Mouse (Mus musculus): Measurements from ENCODE around the gene Atg10. TPM values are rescaled to one million over a fixed set of nuclear protein-coding genes. Genes with fewer than 3 reads are reported as not detected.

Atg10 gene
- polyA plus RNA-seq, 1 experiment from 2014 or later = 7.9 TPM

GRCm38 (mm10) chr13:90992948-90993347 is 230.8 kb downstream of the Atg10 start:
- no peak for DNase-seq (ENCODE audit: low spot score)
- no peak overlapping the region for H3K27ac ChIP-seq (ENCODE audit: low read depth, low read length)
- no peaks in the 10 kb centered on the region for H3K9me3 ChIP-seq (ENCODE audit: control insufficient read depth, low read length)
- WGBS = 86% methylated on average over 5 of the region's 5 CpGs
- H3K4me1 ChIP-seq (replicated peaks; ENCODE audit: control insufficient read depth, insufficient read depth, low read length) = no peaks in the 10 kb centered on the region
- H3K27me3 ChIP-seq (replicated peaks; ENCODE audit: control insufficient read depth, insufficient read depth, low read length) = no peaks in the 10 kb centered on the region
- H3K9ac ChIP-seq (ENCODE audit: low read depth, low read length) = no peak overlapping the region
- no peak overlapping the region for H3K4me3 ChIP-seq (ENCODE audit: low read depth, low read length)
- H3K36me3 ChIP-seq (ENCODE audit: control insufficient read depth, insufficient read depth, low read length) = no peaks in the 10 kb centered on the region
- no peak overlapping the region for H3K4me2 ChIP-seq
- no peak for ATAC-seq (replicated peaks; ENCODE audit: low FRiP score)

DNA sequence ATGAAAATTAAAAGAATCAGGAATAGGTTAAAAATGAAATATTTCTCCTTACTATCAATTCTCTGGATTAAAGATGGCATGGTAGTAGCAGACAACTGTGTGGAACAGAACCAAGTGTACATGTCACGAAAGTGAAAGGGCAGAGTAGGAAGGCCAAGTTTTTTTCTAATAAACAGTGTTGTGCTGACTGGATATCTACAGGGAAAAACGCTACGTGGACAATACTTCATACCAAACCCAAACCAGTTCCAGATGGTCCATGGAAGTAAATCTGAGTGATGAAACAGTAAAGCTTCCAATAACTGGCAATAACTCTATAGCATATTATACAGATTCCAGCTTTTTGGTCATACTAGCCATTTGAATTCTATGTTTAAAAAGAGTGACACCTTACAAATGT is 235.5 kb downstream of the Atg10 start:
- no peaks in the 10 kb centered on the region for H3K4me1 ChIP-seq (replicated peaks; ENCODE audit: control insufficient read depth, insufficient read depth, low read length)
- no peaks in the 10 kb centered on the region for H3K36me3 ChIP-seq (ENCODE audit: control insufficient read depth, insufficient read depth, low read length)
- no peaks in the 10 kb centered on the region for H3K9me3 ChIP-seq (ENCODE audit: control insufficient read depth, low read length)
- H3K4me2 ChIP-seq = no peak overlapping the region
- no peaks in the 10 kb centered on the region for H3K27me3 ChIP-seq (replicated peaks; ENCODE audit: control insufficient read depth, insufficient read depth, low read length)
- no peak overlapping the region for H3K4me3 ChIP-seq (ENCODE audit: low read depth, low read length)
- H3K27ac ChIP-seq (ENCODE audit: low read depth, low read length) = no peak overlapping the region
- ATAC-seq (replicated peaks; ENCODE audit: low FRiP score) = no peak
- DNase-seq (ENCODE audit: low spot score) = no peak
- H3K9ac ChIP-seq (ENCODE audit: low read depth, low read length) = no peak overlapping the region
- WGBS = 85% methylated on average over 3 of the region's 3 CpGs

- Histone ChIP-seq H3K27me3 (replicated peaks; ENCODE audit: control insufficient read depth, insufficient read depth, low read length) (no peaks in the 10 kb centered on the region), H3K4me2 (no peak overlapping the region), H3K4me3 (ENCODE audit: low read depth, low read length) (no peak overlapping the region), H3K9ac (ENCODE audit: low read depth, low read length) (no peak overlapping the region), H3K9me3 (ENCODE audit: control insufficient read depth, low read length) (no peaks in the 10 kb centered on the region), H3K27ac (ENCODE audit: low read depth, low read length) (no peak overlapping the region), H3K4me1 (replicated peaks; ENCODE audit: control insufficient read depth, insufficient read depth, low read length) (no peaks in the 10 kb centered on the region), H3K36me3 (ENCODE audit: control insufficient read depth, insufficient read depth, low read length) (no peaks in the 10 kb centered on the region)
- ATAC-seq (replicated peaks; ENCODE audit: low FRiP score) (no peak), DNase-seq (ENCODE audit: low spot score) (no peak)
- 71% methylated on average over 3 of the region's 3 CpGs for WGBS
Observed at GRCm38 (mm10) chr13:90985417-90985816, 238.4 kb downstream of the Atg10 start.

GRCm38 (mm10) chr13:90984073-90984472 is 239.7 kb downstream of the Atg10 start:
- no peaks in the 10 kb centered on the region for H3K27me3 ChIP-seq (replicated peaks; ENCODE audit: control insufficient read depth, insufficient read depth, low read length)
- no peak overlapping the region for H3K27ac ChIP-seq (ENCODE audit: low read depth, low read length)
- no peaks in the 10 kb centered on the region for H3K36me3 ChIP-seq (ENCODE audit: control insufficient read depth, insufficient read depth, low read length)
- H3K9ac ChIP-seq (ENCODE audit: low read depth, low read length) = no peak overlapping the region
- no peaks in the 10 kb centered on the region for H3K9me3 ChIP-seq (ENCODE audit: control insufficient read depth, low read length)
- H3K4me2 ChIP-seq = no peak overlapping the region
- no peak overlapping the region for H3K4me3 ChIP-seq (ENCODE audit: low read depth, low read length)
- WGBS = 58% methylated on average over 2 of the region's 2 CpGs
- no peak for DNase-seq (ENCODE audit: low spot score)
- H3K4me1 ChIP-seq (replicated peaks; ENCODE audit: control insufficient read depth, insufficient read depth, low read length) = no peaks in the 10 kb centered on the region
- no peak for ATAC-seq (replicated peaks; ENCODE audit: low FRiP score)

DNA sequence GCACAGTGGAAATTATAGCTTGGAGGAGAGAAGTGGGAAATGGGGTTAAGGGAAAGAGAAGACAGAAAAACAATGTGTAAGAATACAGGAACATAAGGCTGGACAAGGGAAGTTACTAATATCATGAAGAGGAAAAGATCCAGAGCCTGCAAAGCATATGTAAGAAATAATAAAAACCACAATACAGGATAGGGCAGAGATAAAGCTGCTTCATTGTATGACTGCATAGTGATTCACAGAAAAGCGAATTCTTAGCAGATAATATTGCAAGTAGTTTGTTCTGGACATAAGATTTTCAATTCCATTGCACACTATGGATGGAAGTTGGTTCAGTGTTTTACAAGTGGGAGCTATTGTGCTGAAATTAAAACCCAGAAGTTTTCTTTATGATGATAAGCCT is 242.0 kb downstream of the Atg10 start:
- Histone ChIP-seq H3K27me3 (replicated peaks; ENCODE audit: control insufficient read depth, insufficient read depth, low read length) (no peaks in the 10 kb centered on the region), H3K36me3 (ENCODE audit: control insufficient read depth, insufficient read depth, low read length) (no peaks in the 10 kb centered on the region), H3K9ac (ENCODE audit: low read depth, low read length) (no peak overlapping the region), H3K4me2 (no peak overlapping the region), H3K4me3 (ENCODE audit: low read depth, low read length) (no peak overlapping the region), H3K9me3 (ENCODE audit: control insufficient read depth, low read length) (no peaks in the 10 kb centered on the region), H3K4me1 (replicated peaks; ENCODE audit: control insufficient read depth, insufficient read depth, low read length) (no peaks in the 10 kb centered on the region), H3K27ac (ENCODE audit: low read depth, low read length) (no peak overlapping the region)
- ATAC-seq (replicated peaks; ENCODE audit: low FRiP score) = no peak
- 85% methylated on average over 1 of the region's 1 CpGs for WGBS
- no peak for DNase-seq (ENCODE audit: low spot score)

DNA sequence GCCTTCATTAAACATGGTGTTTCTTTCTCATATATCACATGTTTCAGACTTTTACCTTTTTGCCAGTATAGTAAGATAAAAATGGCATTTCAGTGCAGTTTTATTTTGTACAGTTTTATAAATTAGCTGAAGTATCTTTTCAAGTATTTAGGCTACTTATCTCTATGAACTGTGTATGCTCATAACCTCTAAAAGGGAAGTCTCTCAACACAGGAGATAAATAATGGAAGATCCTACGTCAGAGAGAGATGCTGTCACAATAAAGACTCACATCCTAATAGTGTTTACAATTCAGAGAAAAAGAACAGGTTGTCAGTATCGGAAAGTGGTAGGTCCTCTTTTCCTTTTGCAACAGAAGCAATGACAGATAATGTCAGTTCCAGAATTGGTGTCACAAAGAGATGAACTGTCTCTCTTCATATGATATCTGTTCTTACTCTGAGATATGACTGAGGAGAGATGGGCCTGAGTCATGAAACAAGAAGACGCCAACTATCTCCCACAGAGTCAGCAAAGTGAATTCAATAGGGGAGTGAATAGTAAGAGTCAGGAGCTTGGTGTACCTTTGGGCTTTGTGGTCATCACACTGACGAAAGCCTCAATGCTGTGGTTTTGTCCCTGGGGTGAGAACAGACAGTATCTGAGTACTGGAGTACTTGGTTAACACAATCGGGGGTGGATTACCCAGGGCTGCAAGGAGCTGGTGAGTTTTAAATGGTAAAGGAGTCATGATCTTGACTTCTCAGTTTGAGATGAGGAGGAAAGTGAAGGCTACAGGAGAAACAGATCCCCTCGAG is 242.7 kb downstream of the Atg10 start:
- WGBS = 62% methylated on average over 6 of the region's 6 CpGs

GRCm38 (mm10) chr13:90977057-90977456 is 246.7 kb downstream of the Atg10 start:
- Histone ChIP-seq H3K9me3 (ENCODE audit: control insufficient read depth, low read length) (no peaks in the 10 kb centered on the region), H3K4me2 (no peak overlapping the region), H3K27me3 (replicated peaks; ENCODE audit: control insufficient read depth, insufficient read depth, low read length) (no peaks in the 10 kb centered on the region), H3K36me3 (ENCODE audit: control insufficient read depth, insufficient read depth, low read length) (no peaks in the 10 kb centered on the region), H3K4me1 (replicated peaks; ENCODE audit: control insufficient read depth, insufficient read depth, low read length) (no peaks in the 10 kb centered on the region), H3K27ac (ENCODE audit: low read depth, low read length) (no peak overlapping the region), H3K9ac (ENCODE audit: low read depth, low read length) (no peak overlapping the region), H3K4me3 (ENCODE audit: low read depth, low read length) (no peak overlapping the region)
- DNase-seq (ENCODE audit: low spot score) (no peak), ATAC-seq (replicated peaks; ENCODE audit: low FRiP score) (no peak)
- WGBS = 82% methylated on average over 3 of the region's 3 CpGs

More for the DNA sequence above, 242.7 kb downstream of the Atg10 start:
- Histone ChIP-seq H3K4me3 (ENCODE audit: low read depth, low read length) (no peak overlapping the region), H3K9me3 (ENCODE audit: control insufficient read depth, low read length) (no peaks in the 10 kb centered on the region), H3K27me3 (replicated peaks; ENCODE audit: control insufficient read depth, insufficient read depth, low read length) (no peaks in the 10 kb centered on the region), H3K4me2 (no peak overlapping the region), H3K9ac (ENCODE audit: low read depth, low read length) (no peak overlapping the region), H3K27ac (ENCODE audit: low read depth, low read length) (no peak overlapping the region), H3K4me1 (replicated peaks; ENCODE audit: control insufficient read depth, insufficient read depth, low read length) (no peaks in the 10 kb centered on the region), H3K36me3 (ENCODE audit: control insufficient read depth, insufficient read depth, low read length) (no peaks in the 10 kb centered on the region)
- ATAC-seq (replicated peaks; ENCODE audit: low FRiP score) (no peak), DNase-seq (ENCODE audit: low spot score) (no peak)

GRCm38 (mm10) chr13:90973409-90973808 is 250.4 kb downstream of the Atg10 start:
- H3K27ac ChIP-seq (ENCODE audit: low read depth, low read length) = no peak overlapping the region
- H3K4me3 ChIP-seq (ENCODE audit: low read depth, low read length) = no peak overlapping the region
- no peak overlapping the region for H3K9ac ChIP-seq (ENCODE audit: low read depth, low read length)
- H3K4me2 ChIP-seq = no peak overlapping the region
- H3K27me3 ChIP-seq (replicated peaks; ENCODE audit: control insufficient read depth, insufficient read depth, low read length) = no peaks in the 10 kb centered on the region
- no peaks in the 10 kb centered on the region for H3K36me3 ChIP-seq (ENCODE audit: control insufficient read depth, insufficient read depth, low read length)
- H3K9me3 ChIP-seq (ENCODE audit: control insufficient read depth, low read length) = no peaks in the 10 kb centered on the region
- no peak for ATAC-seq (replicated peaks; ENCODE audit: low FRiP score)
- no peaks in the 10 kb centered on the region for H3K4me1 ChIP-seq (replicated peaks; ENCODE audit: control insufficient read depth, insufficient read depth, low read length)
- DNase-seq (ENCODE audit: low spot score) = no peak
- WGBS = 62% methylated on average over 7 of the region's 7 CpGs

- Histone ChIP-seq H3K9ac (ENCODE audit: low read depth, low read length) (no peak overlapping the region), H3K4me3 (ENCODE audit: low read depth, low read length) (no peak overlapping the region), H3K4me1 (replicated peaks; ENCODE audit: control insufficient read depth, insufficient read depth, low read length) (no peaks in the 10 kb centered on the region), H3K36me3 (ENCODE audit: control insufficient read depth, insufficient read depth, low read length) (no peaks in the 10 kb centered on the region), H3K4me2 (no peak overlapping the region), H3K9me3 (ENCODE audit: control insufficient read depth, low read length) (no peaks in the 10 kb centered on the region), H3K27me3 (replicated peaks; ENCODE audit: control insufficient read depth, insufficient read depth, low read length) (no peaks in the 10 kb centered on the region), H3K27ac (ENCODE audit: low read depth, low read length) (no peak overlapping the region)
- WGBS = 60% methylated on average over 10 of the region's 10 CpGs
- DNase-seq (ENCODE audit: low spot score) (no peak), ATAC-seq (replicated peaks; ENCODE audit: low FRiP score) (peak; percentile 82)
Observed at GRCm38 (mm10) chr13:90970259-90971017, 253.3 kb downstream of the Atg10 start.
